Mouse (Mus musculus): ENCODE results near the gene Chka.

DNA sequence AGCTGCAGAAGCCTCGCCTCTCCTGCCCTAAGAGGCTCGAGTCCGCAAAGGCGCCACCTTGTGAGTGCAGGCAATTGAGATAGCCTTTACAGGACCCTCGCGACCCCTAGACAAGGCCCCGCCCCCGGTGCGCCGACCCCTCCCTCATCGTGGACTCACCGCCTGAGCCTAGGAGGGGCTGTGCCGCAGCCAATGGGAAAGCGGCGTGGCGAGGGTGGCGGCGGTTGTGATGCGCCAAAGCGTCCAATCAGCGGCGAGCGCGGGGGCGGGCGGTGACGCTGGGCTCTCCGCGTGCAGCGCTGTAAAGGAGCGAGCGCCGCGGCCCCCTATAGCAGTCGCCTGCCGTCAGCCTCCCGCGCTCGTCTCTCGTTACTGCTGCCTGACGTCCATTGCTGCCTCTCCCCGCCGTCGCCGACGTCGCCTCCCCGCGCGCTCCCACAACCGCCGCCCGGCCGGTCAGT, at the start of gene Chka:
- no peak for TF ChIP-seq CTCF (conservative IDR thresholded peaks at IDR 0.05; ENCODE audit: low read length)
- no peak for TF ChIP-seq POU5F1 (IDR thresholded peaks at IDR 0.05; ENCODE audit: borderline replicate concordance, low read length)

Data from E14TG2a.4 (cell line).